Mouse (Mus musculus) lung, adult 2 months (tissue): ENCODE results near the gene Hoxa1.

Experiments used
- CTCF ChIP-seq: fragments of 200-500 bp; IDR thresholded peaks from 2 replicates; pipeline ENCODE4 v1.5.1; 2011; ENCODE audit warnings: mild to moderate bottlenecking, low read length, control low read depth; ENCODE audit not compliant: insufficient read depth
- POLR2A ChIP-seq: fragments of 200-500 bp; IDR thresholded peaks from 2 replicates; pipeline ENCODE4 v1.6.1; 2011; ENCODE audit warnings: low read depth, mild to moderate bottlenecking, control low read depth, low read length, borderline replicate concordance; ENCODE audit errors: extremely low read depth

- TF ChIP-seq CTCF, result no peak
- no peak for TF ChIP-seq POLR2A
Observed at GRCm38 (mm10) chr6:52163366-52164031, 5.4 kb upstream of the Hoxa1 start.
